Mouse (Mus musculus) megakaryocyte, embryonic 14.5 days (primary cell): ENCODE results near the gene Vtcn1. TPM values are rescaled to one million over a fixed set of nuclear protein-coding genes. Genes with fewer than 3 reads are reported as not detected.

ENCODE experiments used
- H3K27me3 ChIP-seq: replicated peaks from 2 replicates; pipeline ENCODE3; 2012; ENCODE audit warnings: inconsistent platforms
- H3K36me3 ChIP-seq: replicated peaks from 2 replicates; pipeline ENCODE3; 2012; ENCODE audit warnings: low read length, inconsistent platforms, mixed read lengths
- H3K4me1 ChIP-seq: 2 replicates; pipeline ENCODE4 v1.6.1; 2012; ENCODE audit warnings: inconsistent platforms
- H3K4me3 ChIP-seq: replicated peaks from 2 replicates; pipeline ENCODE3; 2012; ENCODE audit warnings: moderate library complexity, mild to moderate bottlenecking, inconsistent platforms
- H3K9me3 ChIP-seq: 2 replicates; pipeline ENCODE4 v1.6.1; 2012; ENCODE audit warnings: inconsistent platforms
- FLI1 ChIP-seq: IDR thresholded peaks from 2 replicates; pipeline ENCODE4 v1.6.1; 2012; ENCODE audit warnings: low read length, inconsistent platforms, mixed read lengths
- GATA1 ChIP-seq: IDR thresholded peaks from 3 replicates; pipeline ENCODE4 v1.6.1; 2012; ENCODE audit warnings: mixed read lengths, low read length, inconsistent platforms, borderline replicate concordance
- polyA plus RNA-seq: library from polyadenylated mRNA; stranded (reverse); fragments of >175 nt; gene quantifications from 2 replicates; pipeline ENCODE4 v1.2.3, GENCODE M21; 2012; ENCODE audit warnings: low replicate concordance; ENCODE audit not compliant: insufficient read depth

Gene Vtcn1
- polyA plus RNA-seq, 1 experiment = not detected

DNA sequence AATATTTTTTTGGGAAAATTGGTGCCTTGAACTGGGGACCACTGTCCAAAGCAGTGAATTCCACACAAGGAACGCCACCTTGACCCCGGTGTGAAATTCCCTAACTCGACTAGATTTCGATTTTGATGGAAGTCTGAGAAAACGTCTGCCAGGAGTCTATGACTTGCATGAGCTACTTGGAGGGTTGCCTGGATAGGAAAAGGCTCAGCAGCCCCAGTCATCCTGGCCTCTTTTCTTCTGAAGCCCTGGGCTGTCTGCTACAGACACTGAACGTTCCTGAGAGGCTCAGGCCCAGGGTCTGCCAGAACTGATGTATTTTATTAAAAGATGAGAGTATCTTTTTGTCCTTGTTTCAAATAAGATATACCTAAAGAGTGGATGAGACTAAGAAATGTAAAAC is 25.2 kb downstream of the Vtcn1 start:
- H3K4me1 ChIP-seq = no peaks in the 10 kb centered on the region

DNA sequence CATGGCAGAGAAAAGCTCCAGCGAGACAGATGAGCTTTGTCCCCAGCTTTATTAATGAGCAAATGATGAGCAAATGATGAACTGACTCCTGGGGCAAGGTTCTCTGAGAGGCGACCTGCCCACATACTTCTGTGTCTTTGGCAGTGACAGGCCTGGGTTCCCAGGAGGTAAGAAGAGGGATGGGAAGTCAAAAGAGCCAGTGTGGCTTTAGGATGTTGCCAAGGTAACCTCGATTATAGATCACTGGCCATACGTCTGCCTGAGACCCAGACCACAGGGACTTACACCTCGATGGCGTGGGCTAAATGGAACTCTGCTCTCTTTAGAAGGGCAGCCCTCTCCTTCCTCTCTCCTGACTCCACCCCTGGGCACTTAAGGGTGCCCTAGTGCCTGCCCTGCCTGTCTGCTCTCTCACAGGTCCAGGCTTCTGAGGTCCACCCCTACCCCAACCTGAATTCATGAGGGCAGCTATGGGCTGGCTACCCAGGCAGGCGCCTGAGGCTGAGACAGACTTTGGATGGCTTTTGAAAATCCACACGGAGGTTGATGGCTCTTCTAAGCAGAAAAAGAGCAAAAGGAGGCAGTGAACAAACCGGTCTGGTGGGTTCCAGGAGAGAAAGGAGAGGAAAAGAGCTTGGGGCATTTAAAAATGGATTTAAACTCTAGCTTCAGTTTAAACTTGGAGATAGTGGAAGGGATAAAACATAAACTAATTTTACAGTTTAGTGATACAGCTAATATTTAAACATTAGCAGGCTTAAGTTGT is 31.0 kb downstream of the Vtcn1 start:
- TF ChIP-seq GATA1 = no peak
- TF ChIP-seq FLI1 = no peak

More for the DNA sequence above, 25.2 kb downstream of the Vtcn1 start:
- H3K27me3 ChIP-seq = no peaks in the 10 kb centered on the region
- TF ChIP-seq GATA1 (no peak), FLI1 (no peak)
- H3K36me3 ChIP-seq = no peaks in the 10 kb centered on the region
- H3K9me3 ChIP-seq = no peaks in the 10 kb centered on the region
- no peak overlapping the region for H3K4me3 ChIP-seq

DNA sequence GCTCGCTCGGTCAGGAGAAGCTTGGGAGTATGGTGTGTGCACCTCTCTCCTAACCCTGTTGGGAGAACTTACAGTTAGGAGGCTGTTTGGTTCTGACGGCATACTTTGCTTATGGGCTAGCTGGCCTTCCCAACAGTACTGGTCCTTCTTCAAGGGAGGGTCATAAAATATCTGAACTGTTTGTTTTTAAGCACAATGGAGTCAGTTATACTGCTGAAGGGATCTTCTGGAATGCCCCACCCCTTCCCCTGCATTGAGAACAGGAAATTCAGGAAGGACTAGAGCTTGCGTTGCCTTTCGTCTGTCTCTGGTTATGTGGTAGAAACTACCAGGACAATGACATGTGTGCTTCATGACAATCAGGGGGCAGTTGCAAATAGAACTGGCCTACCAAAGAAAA is 31.9 kb downstream of the Vtcn1 start:
- no peaks in the 10 kb centered on the region for H3K4me1 ChIP-seq
- TF ChIP-seq GATA1 (no peak), FLI1 (no peak)
- no peaks in the 10 kb centered on the region for H3K36me3 ChIP-seq
- H3K27me3 ChIP-seq = peaks cover 1% of the 10 kb centered on the region
- H3K9me3 ChIP-seq = peaks cover 9% of the 10 kb centered on the region; the same call in 1 of the 2 replicates
- no peak overlapping the region for H3K4me3 ChIP-seq

More for the DNA sequence above, 31.0 kb downstream of the Vtcn1 start:
- H3K9me3 ChIP-seq = peaks cover 4% of the 10 kb centered on the region; the same call in 1 of the 2 replicates
- no peaks in the 10 kb centered on the region for H3K4me1 ChIP-seq
- H3K36me3 ChIP-seq = no peaks in the 10 kb centered on the region
- H3K27me3 ChIP-seq = peaks cover 1% of the 10 kb centered on the region
- H3K4me3 ChIP-seq = no peak overlapping the region

DNA sequence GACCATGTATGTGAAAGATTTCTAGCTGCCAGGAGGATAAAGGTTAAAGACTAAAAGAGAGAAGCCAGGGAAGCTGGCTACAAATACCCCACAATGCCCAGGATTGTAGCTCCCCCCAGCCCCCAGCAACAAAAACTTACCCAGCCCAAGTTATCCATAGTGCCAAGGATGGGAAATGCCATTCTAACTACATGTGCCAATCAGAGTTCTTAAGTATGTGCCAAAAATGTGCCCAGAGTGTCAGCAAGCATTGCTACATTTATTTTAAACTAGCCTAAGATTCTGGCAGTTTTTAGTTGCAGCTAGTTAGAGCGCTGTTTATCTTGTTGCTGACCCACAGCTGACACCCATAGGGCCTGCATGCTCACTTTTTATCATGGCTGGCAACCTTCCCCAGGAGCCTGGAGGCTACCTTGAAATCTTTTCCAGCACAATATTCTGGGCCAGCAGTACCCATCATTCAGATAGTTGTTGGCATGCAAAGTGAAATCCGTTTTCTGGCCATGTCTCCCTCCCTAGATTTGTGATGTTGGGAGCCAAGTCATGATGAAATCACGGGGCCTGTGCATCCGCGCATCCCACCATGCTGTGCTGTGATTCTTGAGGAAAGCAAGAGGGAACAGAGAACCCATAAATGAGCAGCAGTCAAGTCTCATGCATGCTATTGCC is 33.2 kb downstream of the Vtcn1 start:
- no peaks in the 10 kb centered on the region for H3K4me1 ChIP-seq
- peaks cover 10% of the 10 kb centered on the region for H3K9me3 ChIP-seq
- TF ChIP-seq FLI1 = no peak
- no peak for TF ChIP-seq GATA1
- H3K27me3 ChIP-seq = peaks cover 1% of the 10 kb centered on the region
- no peak overlapping the region for H3K4me3 ChIP-seq
- no peaks in the 10 kb centered on the region for H3K36me3 ChIP-seq

DNA sequence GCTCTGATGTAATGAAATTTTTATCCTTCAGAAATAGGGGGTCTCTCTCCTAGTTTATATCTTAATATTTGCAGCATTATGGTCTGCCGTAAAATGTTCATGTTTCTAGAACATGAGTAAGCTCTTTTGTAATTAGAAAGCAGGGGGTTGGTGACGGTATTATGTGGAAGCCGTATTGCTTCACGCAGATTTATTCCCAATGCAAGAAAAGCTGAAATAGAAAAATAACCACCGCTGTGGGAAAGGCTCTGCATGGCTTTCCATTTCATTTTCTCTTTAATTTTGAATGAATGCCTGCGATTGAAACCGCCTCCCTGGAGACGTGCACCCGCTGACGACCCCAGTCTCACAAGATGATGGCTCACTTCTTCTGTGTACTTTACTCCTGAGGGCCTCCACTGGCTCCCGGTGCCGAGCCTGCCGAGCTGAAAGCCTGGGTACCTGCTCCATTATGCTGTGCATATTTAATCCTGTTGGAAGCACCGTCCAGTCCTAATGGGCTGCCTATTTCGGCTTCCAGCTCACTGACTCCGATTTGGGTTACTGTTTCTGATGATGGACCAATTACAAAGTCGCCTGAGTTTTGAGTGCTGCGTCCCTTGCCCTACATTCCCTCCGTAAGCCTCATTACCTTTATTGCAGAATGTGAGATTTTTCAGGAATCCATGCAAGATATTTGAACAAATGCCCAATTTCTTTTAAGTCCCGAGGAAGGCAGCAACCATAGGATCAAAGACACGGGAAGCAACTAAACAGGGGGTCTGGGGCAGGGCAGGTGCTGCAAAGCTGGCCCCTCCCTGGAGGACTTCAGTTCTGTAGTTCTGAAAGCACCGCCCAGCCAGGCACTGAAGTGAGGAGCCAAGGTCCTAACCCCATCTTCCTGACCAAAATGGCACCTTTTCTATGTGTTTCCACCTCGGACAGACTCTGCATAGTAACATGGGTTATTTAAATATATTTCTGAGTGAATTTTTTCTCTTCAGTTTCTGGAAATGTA is 36.3 kb downstream of the Vtcn1 start:
- Histone ChIP-seq H3K9me3 (peaks cover 14% of the 10 kb centered on the region), H3K4me3 (no peak overlapping the region), H3K36me3 (no peaks in the 10 kb centered on the region), H3K4me1 (no peaks in the 10 kb centered on the region), H3K27me3 (no peaks in the 10 kb centered on the region)
- no peak for TF ChIP-seq GATA1
- TF ChIP-seq FLI1 = no peak

DNA sequence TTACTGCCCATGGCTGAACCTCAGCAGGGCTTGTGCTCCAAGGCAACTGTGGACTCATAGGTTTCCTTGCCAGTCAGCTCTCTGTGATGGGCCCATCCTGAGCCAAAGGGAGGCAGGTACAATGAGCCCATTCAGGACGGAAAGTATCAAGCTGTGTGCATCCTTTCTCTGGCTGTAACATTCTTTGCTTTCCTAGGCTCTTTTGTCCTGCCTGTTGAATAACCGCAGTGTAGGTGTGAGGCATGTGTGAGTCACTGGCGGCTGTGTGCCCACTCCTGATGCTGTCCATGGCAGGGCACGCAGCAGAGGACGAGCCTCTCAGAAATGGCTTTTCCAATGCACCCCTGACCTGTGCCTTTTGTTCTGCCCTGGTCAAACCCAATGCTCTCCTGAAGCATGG is 41.7 kb downstream of the Vtcn1 start:
- TF ChIP-seq FLI1 (no peak), GATA1 (no peak)
- H3K4me3 ChIP-seq = no peak overlapping the region
- no peaks in the 10 kb centered on the region for H3K36me3 ChIP-seq
- peaks cover 8% of the 10 kb centered on the region; the same call in 1 of the 2 replicates for H3K9me3 ChIP-seq
- no peaks in the 10 kb centered on the region for H3K27me3 ChIP-seq
- H3K4me1 ChIP-seq = no peaks in the 10 kb centered on the region

DNA sequence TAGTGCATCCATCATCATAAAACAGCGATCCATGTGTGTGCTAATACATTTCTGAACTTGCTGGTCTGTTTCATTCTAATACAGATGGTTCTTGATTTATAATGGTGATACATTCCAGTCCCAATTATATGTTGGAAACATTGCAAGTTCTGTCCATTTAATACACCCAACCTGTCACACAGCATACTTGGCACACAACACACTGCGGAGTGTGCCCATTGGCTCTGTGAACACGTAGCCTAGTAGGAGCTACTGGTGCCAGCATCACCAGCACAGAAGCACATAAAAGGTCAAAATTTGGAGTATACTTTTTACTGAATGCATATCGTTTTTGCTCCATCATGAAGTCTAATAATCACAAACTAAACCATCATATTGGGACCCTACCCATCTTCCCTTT is 51.8 kb downstream of the Vtcn1 start:
- TF ChIP-seq FLI1 = no peak
- H3K36me3 ChIP-seq = no peaks in the 10 kb centered on the region
- no peaks in the 10 kb centered on the region for H3K9me3 ChIP-seq
- H3K27me3 ChIP-seq = no peaks in the 10 kb centered on the region
- no peaks in the 10 kb centered on the region for H3K4me1 ChIP-seq
- no peak overlapping the region for H3K4me3 ChIP-seq

DNA sequence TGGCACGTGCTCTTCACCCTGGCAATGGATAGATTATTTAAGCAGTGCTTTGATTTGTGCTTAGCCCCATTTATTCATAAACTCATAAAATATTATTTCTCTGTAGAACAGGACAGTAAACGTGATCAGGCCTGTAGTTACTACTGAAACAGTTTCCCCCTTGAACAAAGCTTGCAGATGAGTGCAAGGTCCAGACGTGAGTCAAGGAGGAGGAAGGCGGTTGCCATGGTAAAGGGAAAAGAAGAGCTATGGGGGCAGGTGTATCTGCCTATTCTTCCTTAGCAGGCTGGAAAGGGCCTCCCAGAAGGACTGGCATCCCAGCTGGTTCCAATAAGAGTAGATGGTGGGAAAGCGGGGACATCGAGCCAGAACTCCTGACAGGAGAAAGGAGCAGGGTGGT is 56.1 kb downstream of the Vtcn1 start:
- TF ChIP-seq GATA1 (no peak), FLI1 (no peak)
- no peak overlapping the region for H3K4me3 ChIP-seq
- no peaks in the 10 kb centered on the region for H3K36me3 ChIP-seq
- peaks cover 8% of the 10 kb centered on the region for H3K9me3 ChIP-seq
- H3K4me1 ChIP-seq = no peaks in the 10 kb centered on the region
- peaks cover 3% of the 10 kb centered on the region for H3K27me3 ChIP-seq

DNA sequence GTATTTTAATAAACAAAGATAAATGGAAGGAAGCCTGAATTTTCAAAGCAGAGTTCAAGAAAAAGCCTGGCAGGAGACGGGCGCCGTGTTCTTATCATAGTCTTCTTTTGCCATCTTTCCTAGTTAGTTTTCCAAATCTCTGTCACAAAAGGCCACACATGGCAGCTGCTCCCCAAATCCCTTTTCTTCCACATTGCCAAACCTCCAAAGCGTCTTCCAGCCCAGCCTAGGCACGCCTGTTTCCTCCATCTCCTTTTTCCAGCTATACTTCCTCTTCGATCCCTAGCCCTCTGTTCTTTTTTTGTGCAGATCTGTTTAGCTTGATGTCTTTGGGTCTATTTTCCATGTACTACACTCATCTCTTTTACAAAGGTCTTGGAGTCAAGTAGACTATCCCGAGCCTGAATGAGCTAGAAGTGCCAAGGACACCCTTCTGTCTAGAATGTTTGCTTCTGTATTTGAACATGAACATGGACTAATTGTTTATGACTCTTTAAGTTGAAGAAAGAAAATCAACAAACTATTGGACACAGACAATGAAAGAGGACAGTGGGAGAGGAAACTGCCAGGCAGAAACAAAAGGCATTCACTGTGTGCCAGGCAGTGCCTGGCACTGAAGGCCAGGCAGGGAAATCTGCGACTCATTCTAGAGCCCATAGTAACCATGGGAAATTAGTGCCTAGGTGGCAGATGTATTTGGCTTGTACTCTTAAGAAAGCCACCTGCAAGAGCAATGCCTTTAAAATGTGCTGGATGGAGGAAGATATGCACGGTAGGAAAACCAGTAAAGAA is 56.8 kb downstream of the Vtcn1 start:
- Histone ChIP-seq H3K27me3 (peaks cover 3% of the 10 kb centered on the region), H3K9me3 (peaks cover 15% of the 10 kb centered on the region), H3K4me3 (no peak overlapping the region), H3K36me3 (no peaks in the 10 kb centered on the region), H3K4me1 (no peaks in the 10 kb centered on the region)
- TF ChIP-seq GATA1 (no peak), FLI1 (no peak)

DNA sequence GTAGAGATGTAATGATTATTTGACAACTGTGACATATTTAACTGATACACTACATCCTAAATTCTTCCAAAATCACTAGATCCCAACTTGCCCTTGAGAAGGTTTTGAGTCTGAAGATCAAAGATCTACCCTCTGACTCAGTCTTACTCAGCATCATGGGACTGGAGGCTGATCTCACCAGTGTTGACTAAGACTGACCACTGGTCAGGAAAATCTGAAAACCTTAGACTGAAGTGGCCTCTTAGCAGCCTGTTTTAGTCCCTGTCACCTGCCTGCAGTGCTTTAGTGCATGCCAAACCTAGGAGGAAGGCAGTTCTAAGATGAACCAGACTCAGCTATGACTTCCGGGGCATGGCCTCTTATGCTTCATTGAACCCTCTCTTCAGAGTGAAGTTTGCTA is 64.0 kb downstream of the Vtcn1 start:
- Histone ChIP-seq H3K27me3 (peaks cover 2% of the 10 kb centered on the region), H3K4me1 (no peaks in the 10 kb centered on the region), H3K36me3 (no peaks in the 10 kb centered on the region), H3K9me3 (peaks cover 16% of the 10 kb centered on the region), H3K4me3 (no peak overlapping the region)
- TF ChIP-seq FLI1 (no peak), GATA1 (no peak)
